Mouse (Mus musculus) heart, postnatal 4 days (tissue): ENCODE results near the gene Adamts5. TPM values are rescaled to one million over a fixed set of nuclear protein-coding genes. Genes with fewer than 3 reads are reported as not detected.

Experiments
- DNase-seq: peaks from one replicate; pipeline ENCODE4 v3.0.0; 2021
- total RNA-seq, 2 experiments: library from RNA; stranded (reverse); gene quantifications; 2 replicates each; pipeline ENCODE4 v1.2.3; 2021

The Adamts5 gene
- total RNA-seq, 2 experiments from 2014 or later = 10.2 to 10.6 TPM

- DNase-seq = no peak
These were observed 81.7 kb downstream of the Adamts5 start for GRCm38 (mm10) chr16:85819808-85820458.

GRCm38 (mm10) chr16:85814116-85814515, 87.5 kb downstream of the Adamts5 start:
- DNase-seq = no peak

- peak; percentile 82 for DNase-seq
These were observed 94.0 kb downstream of the Adamts5 start for GRCm38 (mm10) chr16:85807626-85808025.

GRCm38 (mm10) chr16:85807072-85807471, 94.6 kb downstream of the Adamts5 start:
- DNase-seq = peak; percentile 78

Other genes starting within 250 kb of the Adamts5 start
- 10 to 100 TPM; 63.7 to 68.9 TPM for gene Adamts1, start 98.7 kb downstream of the Adamts5 start, total RNA-seq